Mouse (Mus musculus): ENCODE data around the gene Syn3. TPM values are rescaled to one million over a fixed set of nuclear protein-coding genes. Genes with fewer than 3 reads are reported as not detected.
A peak's percentile ranks its signal among the peaks of the same experiment; 100 is the strongest.

Syn3 gene
- polyA plus RNA-seq, 1 experiment from 2014 or later, result 4.5 TPM

DNA sequence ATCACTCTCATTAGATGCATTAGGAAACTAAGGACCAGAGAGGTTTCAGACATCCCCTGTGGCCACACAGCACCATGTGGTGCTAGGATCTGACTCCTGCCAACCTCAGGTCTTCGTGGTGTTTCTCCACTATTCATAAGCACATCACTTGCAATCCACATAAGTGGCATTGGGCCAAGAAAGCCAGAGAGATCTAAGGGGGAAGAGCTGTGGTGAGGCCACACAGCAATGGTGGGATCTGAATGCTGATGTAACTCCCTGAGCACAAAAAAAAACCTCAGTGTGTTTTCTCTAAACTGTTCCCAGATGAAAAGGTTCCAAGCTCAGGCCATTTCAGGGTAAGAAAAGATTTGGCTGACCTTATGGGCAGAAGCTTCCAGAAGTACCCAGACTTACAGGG lies 162.2 kb downstream of the Syn3 start:
- 71% methylated on average over 1 of the region's 1 CpGs for WGBS
- Histone ChIP-seq H3K4me1 (peaks cover 39% of the 10 kb centered on the region), H3K27ac (no peak overlapping the region), H3K9me3 (no peaks in the 10 kb centered on the region), H3K36me3 (replicated peaks) (no peaks in the 10 kb centered on the region), H3K4me3 (no peak overlapping the region), H3K27me3 (ENCODE audit: poor library complexity, severe bottlenecking) (no peaks in the 10 kb centered on the region)
- no peak for DNase-seq (ENCODE audit: extremely low spot score, low spot score)

DNA sequence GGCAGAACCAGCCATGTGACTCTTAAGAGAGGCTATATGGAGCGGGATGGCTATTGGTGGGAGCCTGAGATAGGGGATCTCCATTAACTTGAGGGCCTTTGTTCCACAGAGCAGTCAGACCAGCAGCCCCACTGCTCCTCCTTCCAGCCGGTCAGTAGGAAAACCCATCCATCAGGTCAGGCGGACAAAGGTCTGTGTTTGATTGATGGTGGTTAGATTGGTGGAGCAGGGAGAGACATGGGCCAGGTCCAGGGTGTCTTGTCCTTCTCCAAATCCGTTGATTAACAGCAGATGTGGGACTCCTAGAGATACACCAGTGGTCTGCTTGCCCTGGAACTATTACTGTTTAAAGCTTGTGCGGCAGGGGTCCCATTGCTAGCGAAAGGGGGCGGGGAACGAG lies 164.1 kb downstream of the Syn3 start:
- Histone ChIP-seq H3K36me3 (replicated peaks) (no peaks in the 10 kb centered on the region), H3K4me3 (no peak overlapping the region), H3K27me3 (ENCODE audit: poor library complexity, severe bottlenecking) (no peaks in the 10 kb centered on the region), H3K9me3 (no peaks in the 10 kb centered on the region), H3K4me1 (peaks cover 38% of the 10 kb centered on the region), H3K27ac (no peak overlapping the region)
- 67% methylated on average over 8 of the region's 8 CpGs for WGBS
- DNase-seq (ENCODE audit: extremely low spot score, low spot score), result no peak

DNA sequence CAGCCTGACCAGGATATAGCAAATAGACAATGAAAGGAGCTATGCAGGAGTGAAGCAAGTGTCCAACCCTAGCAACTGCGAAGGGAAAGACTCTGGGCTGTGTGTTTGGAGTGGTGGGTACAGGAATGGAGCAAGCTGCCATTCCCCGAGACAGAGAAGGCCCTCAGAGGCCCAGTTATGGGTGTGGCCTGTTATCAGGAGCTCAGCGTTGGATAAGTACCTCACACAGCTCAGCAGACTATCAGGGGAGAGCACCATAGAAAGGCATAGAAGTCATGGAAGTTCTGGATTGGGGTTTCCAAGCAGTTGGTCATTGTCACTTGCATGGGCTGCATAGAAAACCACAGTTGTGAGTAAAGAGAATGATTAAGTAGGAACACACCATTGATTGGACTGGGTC lies 165.8 kb downstream of the Syn3 start:
- Histone ChIP-seq H3K4me3 (no peak overlapping the region), H3K36me3 (replicated peaks) (no peaks in the 10 kb centered on the region), H3K4me1 (peaks cover 32% of the 10 kb centered on the region), H3K9me3 (no peaks in the 10 kb centered on the region), H3K27ac (no peak overlapping the region), H3K27me3 (ENCODE audit: poor library complexity, severe bottlenecking) (no peaks in the 10 kb centered on the region)
- no peak for DNase-seq (ENCODE audit: extremely low spot score, low spot score)
- WGBS, result 86% methylated on average over 3 of the region's 3 CpGs

GRCm38 (mm10) chr10:86331681-86332281 lies 166.9 kb downstream of the Syn3 start:
- no peak overlapping the region for H3K4me3 ChIP-seq
- DNase-seq (ENCODE audit: extremely low spot score, low spot score), result no peak
- 76% methylated on average over 7 of the region's 7 CpGs for WGBS
- H3K27ac ChIP-seq, result peak overlapping the region; percentile 62; the same call in 1 of the 2 replicates
- no peaks in the 10 kb centered on the region for H3K36me3 ChIP-seq (replicated peaks)
- no peaks in the 10 kb centered on the region for H3K9me3 ChIP-seq
- peaks cover 26% of the 10 kb centered on the region for H3K4me1 ChIP-seq
- no peaks in the 10 kb centered on the region for H3K27me3 ChIP-seq (ENCODE audit: poor library complexity, severe bottlenecking)

DNA sequence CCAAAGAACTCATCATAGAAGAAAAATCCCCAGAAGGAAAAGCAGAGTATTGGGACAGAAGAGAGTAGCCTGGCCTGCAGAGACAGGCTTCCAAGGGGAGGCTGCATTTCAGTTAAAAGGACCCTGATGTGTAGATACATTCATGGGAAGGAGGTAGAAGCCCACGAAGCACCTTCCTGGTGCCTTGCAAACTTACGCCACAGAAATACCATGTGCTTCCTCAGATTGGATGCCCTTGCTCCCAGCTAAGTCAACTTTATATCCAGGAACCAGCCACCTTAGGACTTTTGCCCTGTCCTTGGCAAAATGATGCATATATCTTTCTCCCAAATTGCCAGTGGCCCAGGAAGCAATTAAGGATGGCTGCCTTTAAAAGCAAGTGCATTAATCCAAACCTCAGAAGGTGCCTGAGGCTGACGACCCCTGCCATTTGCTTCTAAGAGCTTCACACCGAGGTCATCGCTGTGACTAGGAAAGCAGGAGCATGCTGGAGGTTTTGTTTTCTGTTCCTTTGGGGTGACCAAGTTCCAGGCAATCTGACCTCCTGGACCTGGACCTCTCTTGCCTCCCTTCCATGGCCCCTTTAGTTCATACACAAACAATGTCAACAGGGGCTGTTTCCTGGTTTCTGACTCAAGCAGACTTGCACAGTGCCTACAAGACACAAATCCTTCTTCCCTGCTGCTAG lies 167.6 kb downstream of the Syn3 start:
- no peak for DNase-seq (ENCODE audit: extremely low spot score, low spot score)
- Histone ChIP-seq H3K27ac (peak overlapping the region; percentile 62; the same call in 1 of the 2 replicates), H3K4me3 (no peak overlapping the region), H3K9me3 (no peaks in the 10 kb centered on the region), H3K36me3 (replicated peaks) (no peaks in the 10 kb centered on the region), H3K27me3 (ENCODE audit: poor library complexity, severe bottlenecking) (no peaks in the 10 kb centered on the region), H3K4me1 (peaks cover 26% of the 10 kb centered on the region)
- WGBS, result 62% methylated on average over 5 of the region's 5 CpGs

DNA sequence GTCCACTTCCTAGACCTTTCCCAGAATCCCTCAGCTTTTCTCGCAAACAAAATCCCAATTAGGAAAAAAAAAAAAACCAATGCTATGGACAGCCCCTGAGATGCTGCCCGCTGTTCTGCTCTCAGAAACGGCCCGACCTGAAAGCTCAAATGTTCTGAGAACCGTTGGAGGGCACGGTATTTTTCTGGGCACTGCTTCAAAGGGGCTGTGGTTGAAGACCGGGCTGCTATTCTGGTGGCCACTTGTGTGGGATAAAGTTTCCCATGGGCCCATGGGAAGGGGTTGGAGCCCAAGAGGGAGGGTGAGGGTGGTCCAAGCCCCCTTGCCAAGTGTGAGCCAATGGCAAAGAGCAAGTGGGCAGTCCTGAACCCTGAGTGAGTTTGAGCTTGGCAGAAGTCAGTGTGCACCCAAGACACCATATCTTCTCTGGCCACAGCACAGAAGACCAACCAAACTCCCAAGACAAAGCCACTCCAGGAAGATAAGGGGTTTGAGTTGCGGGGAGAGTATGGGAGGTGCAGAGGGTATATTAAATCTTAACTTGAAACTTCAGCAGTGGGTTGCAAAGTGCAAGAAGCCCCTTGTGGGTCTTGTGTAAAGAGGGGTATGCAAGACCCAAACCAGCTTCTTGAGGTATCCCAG lies 169.3 kb downstream of the Syn3 start:
- H3K4me1 ChIP-seq, result peaks cover 31% of the 10 kb centered on the region
- no peaks in the 10 kb centered on the region for H3K9me3 ChIP-seq
- DNase-seq (ENCODE audit: extremely low spot score, low spot score), result no peak
- no peak overlapping the region for H3K27ac ChIP-seq
- no peak overlapping the region for H3K4me3 ChIP-seq
- no peaks in the 10 kb centered on the region for H3K27me3 ChIP-seq (ENCODE audit: poor library complexity, severe bottlenecking)
- WGBS, result 94% methylated on average over 8 of the region's 8 CpGs
- H3K36me3 ChIP-seq (replicated peaks), result no peaks in the 10 kb centered on the region

GRCm38 (mm10) chr10:86328691-86329090 lies 170.0 kb downstream of the Syn3 start:
- Histone ChIP-seq H3K9me3 (no peaks in the 10 kb centered on the region), H3K27ac (no peak overlapping the region), H3K4me3 (no peak overlapping the region), H3K4me1 (peaks cover 29% of the 10 kb centered on the region), H3K36me3 (replicated peaks) (no peaks in the 10 kb centered on the region), H3K27me3 (ENCODE audit: poor library complexity, severe bottlenecking) (no peaks in the 10 kb centered on the region)
- DNase-seq (ENCODE audit: extremely low spot score, low spot score), result no peak
- 87% methylated on average over 2 of the region's 2 CpGs for WGBS

- no peak for DNase-seq (ENCODE audit: extremely low spot score, low spot score)
- Histone ChIP-seq H3K4me3 (no peak overlapping the region), H3K9me3 (no peaks in the 10 kb centered on the region), H3K36me3 (replicated peaks) (no peaks in the 10 kb centered on the region), H3K27me3 (ENCODE audit: poor library complexity, severe bottlenecking) (no peaks in the 10 kb centered on the region), H3K4me1 (peaks cover 29% of the 10 kb centered on the region), H3K27ac (no peak overlapping the region)
- WGBS, result 77% methylated on average over 4 of the region's 4 CpGs
Measured at GRCm38 (mm10) chr10:86328143-86328542, 170.6 kb downstream of the Syn3 start.

- H3K27ac ChIP-seq, result no peak overlapping the region
- DNase-seq (ENCODE audit: extremely low spot score, low spot score), result no peak
- no peaks in the 10 kb centered on the region for H3K36me3 ChIP-seq (replicated peaks)
- 38% methylated on average over 6 of the region's 6 CpGs for WGBS
- H3K9me3 ChIP-seq, result no peaks in the 10 kb centered on the region
- peaks cover 10% of the 10 kb centered on the region; the same call in 1 of the 2 replicates for H3K27me3 ChIP-seq (ENCODE audit: poor library complexity, severe bottlenecking)
- peaks cover 27% of the 10 kb centered on the region for H3K4me1 ChIP-seq
- H3K4me3 ChIP-seq, result no peak overlapping the region
Measured at GRCm38 (mm10) chr10:86325272-86325671, 173.4 kb downstream of the Syn3 start.

- Histone ChIP-seq H3K4me1 (peaks cover 43% of the 10 kb centered on the region), H3K9me3 (no peaks in the 10 kb centered on the region), H3K27me3 (ENCODE audit: poor library complexity, severe bottlenecking) (peaks cover 10% of the 10 kb centered on the region; the same call in 1 of the 2 replicates), H3K27ac (no peak overlapping the region), H3K36me3 (replicated peaks) (no peaks in the 10 kb centered on the region), H3K4me3 (no peak overlapping the region)
- WGBS, result 86% methylated on average over 4 of the region's 4 CpGs
- no peak for DNase-seq (ENCODE audit: extremely low spot score, low spot score)
Measured at GRCm38 (mm10) chr10:86323275-86323994, 175.3 kb downstream of the Syn3 start.

- WGBS, result 53% methylated on average over 1 of the region's 1 CpGs
- Histone ChIP-seq H3K36me3 (replicated peaks) (no peaks in the 10 kb centered on the region), H3K27ac (no peak overlapping the region), H3K27me3 (ENCODE audit: poor library complexity, severe bottlenecking) (peaks cover 10% of the 10 kb centered on the region; the same call in 1 of the 2 replicates), H3K4me1 (peaks cover 46% of the 10 kb centered on the region), H3K9me3 (no peaks in the 10 kb centered on the region), H3K4me3 (no peak overlapping the region)
- no peak for DNase-seq (ENCODE audit: extremely low spot score, low spot score)
Measured at GRCm38 (mm10) chr10:86322006-86322405, 176.7 kb downstream of the Syn3 start.

GRCm38 (mm10) chr10:86321194-86321593 lies 177.5 kb downstream of the Syn3 start:
- H3K27ac ChIP-seq, result 0 out of 2 replicates have a peak overlapping the region, but pooled peaks have one; percentile 25
- H3K27me3 ChIP-seq (ENCODE audit: poor library complexity, severe bottlenecking), result peaks cover 10% of the 10 kb centered on the region; the same call in 1 of the 2 replicates
- 75% methylated on average over 8 of the region's 8 CpGs for WGBS

More at GRCm38 (mm10) chr10:86321194-86321593, 177.5 kb downstream of the Syn3 start:
- Histone ChIP-seq H3K9me3 (no peaks in the 10 kb centered on the region), H3K4me3 (no peak overlapping the region), H3K36me3 (replicated peaks) (no peaks in the 10 kb centered on the region), H3K4me1 (peaks cover 46% of the 10 kb centered on the region)
- DNase-seq (ENCODE audit: extremely low spot score, low spot score), result no peak
